Mouse (Mus musculus): ENCODE measurements around the gene Taar1. TPM values are rescaled to one million over a fixed set of nuclear protein-coding genes. Genes with fewer than 3 reads are reported as not detected.

The Taar1 gene
- polyA plus RNA-seq, 3 experiments from 2014 or later = not detected

Other genes starting within 250 kb of the Taar1 start
- 100 to 1,000 TPM in 2 of 3 experiments, 10 to 100 TPM in 1; 92.3 to 940 (median 123) TPM for gene Rps12, start 133.1 kb upstream of the Taar1 start, polyA plus RNA-seq (2017; shearing (Covaris generic))
- not detected for gene Slc18b1, start 123.4 kb upstream of the Taar1 start, polyA plus RNA-seq (2017; shearing (Covaris generic))
- gene Vnn3, start 68.9 kb upstream of the Taar1 start, polyA plus RNA-seq (2017; shearing (Covaris generic)) = not detected
- not detected for gene Vnn1, start 25.7 kb upstream of the Taar1 start, polyA plus RNA-seq (2017; shearing (Covaris generic))
- not detected for gene Taar2, start 18.2 kb downstream of the Taar1 start, polyA plus RNA-seq (2017; shearing (Covaris generic))
- not detected for gene Taar3, start 29.2 kb downstream of the Taar1 start, polyA plus RNA-seq (2017; shearing (Covaris generic))
- gene Taar4, start 40.1 kb downstream of the Taar1 start, polyA plus RNA-seq (2017; shearing (Covaris generic)) = not detected
- gene Taar5, start 50.4 kb downstream of the Taar1 start, polyA plus RNA-seq (2017; shearing (Covaris generic)) = not detected
- gene Taar6, start 65.3 kb downstream of the Taar1 start, polyA plus RNA-seq (2017; shearing (Covaris generic)) = not detected
- not detected for gene Taar7a, start 73.1 kb downstream of the Taar1 start, polyA plus RNA-seq (2017; shearing (Covaris generic))
- gene Taar7b, start 79.6 kb downstream of the Taar1 start, polyA plus RNA-seq (2017; shearing (Covaris generic)) = not detected
- gene Taar7d, start 106.9 kb downstream of the Taar1 start, polyA plus RNA-seq (2017; shearing (Covaris generic)) = not detected
- not detected for gene Taar7e, start 117.3 kb downstream of the Taar1 start, polyA plus RNA-seq (2017; shearing (Covaris generic))
- not detected for gene Taar7f, start 129.2 kb downstream of the Taar1 start, polyA plus RNA-seq (2017; shearing (Covaris generic))
- gene Taar8a, start 156.1 kb downstream of the Taar1 start, polyA plus RNA-seq (2017; shearing (Covaris generic)) = not detected
- not detected for gene Taar8b, start 171.9 kb downstream of the Taar1 start, polyA plus RNA-seq (2017; shearing (Covaris generic))
- not detected for gene Taar8c, start 181.6 kb downstream of the Taar1 start, polyA plus RNA-seq (2017; shearing (Covaris generic))
- gene Taar9, start 189.2 kb downstream of the Taar1 start, polyA plus RNA-seq (2017; shearing (Covaris generic)) = not detected
- 10 to 100 TPM; 21.5 to 33.8 (median 23.1) TPM for gene Stx7, start 228.9 kb downstream of the Taar1 start, polyA plus RNA-seq (2017; shearing (Covaris generic))

Data from inflammation-experienced regulatory T-cells, adult 6 months (primary cell).